Mouse (Mus musculus) embryonic facial prominence, embryonic 14.5 days (tissue): ENCODE data around the gene Rab7b. TPM values are rescaled to one million over a fixed set of nuclear protein-coding genes. Genes with fewer than 3 reads are reported as not detected.

Source experiments
- ATAC-seq: fragments of 200-750 bp; cut with Nextera tagmentation; 2 replicates; pipeline ENCODE4 v1.8.0; 2017; ENCODE audit warnings: low read depth, moderate number of reproducible peaks, moderate TSS enrichment
- DNase-seq: peaks from one replicate; pipeline ENCODE4 v3.0.0-alpha.2; 2015; ENCODE audit warnings: low spot score
- H3K27ac ChIP-seq: fragments of 300-500 bp; sonication (generic); replicated peaks from 2 replicates; pipeline ENCODE4 v1.5.1; 2014; ENCODE audit warnings: low read depth, mild to moderate bottlenecking, low read length, moderate library complexity
- H3K27me3 ChIP-seq: fragments of 300-500 bp; sonication (generic); replicated peaks from 2 replicates; pipeline ENCODE4 v1.6.1; 2014; ENCODE audit warnings: low read length; ENCODE audit not compliant: control insufficient read depth, insufficient read depth
- H3K36me3 ChIP-seq: fragments of 300-500 bp; sonication (generic); 2 replicates; pipeline ENCODE4 v1.6.1; 2014; ENCODE audit warnings: low read length, mixed read lengths; ENCODE audit not compliant: control insufficient read depth, insufficient read depth
- H3K4me1 ChIP-seq: fragments of 300-500 bp; sonication (generic); 2 replicates; pipeline ENCODE4 v1.6.1; 2014; ENCODE audit warnings: antibody characterized with exemption, low read length; ENCODE audit not compliant: control insufficient read depth, insufficient read depth
- H3K4me2 ChIP-seq: fragments of 300-500 bp; sonication (generic); 2 replicates; pipeline ENCODE4 v1.6.1; 2014; ENCODE audit warnings: low read depth, mild to moderate bottlenecking, low read length, moderate library complexity, mixed read lengths
- H3K4me3 ChIP-seq: fragments of 300-500 bp; sonication (generic); 2 replicates; pipeline ENCODE4 v1.5.1; 2014; ENCODE audit warnings: low read depth, mild to moderate bottlenecking, low read length
- H3K9ac ChIP-seq: fragments of 300-500 bp; sonication (generic); 2 replicates; pipeline ENCODE4 v1.6.1; 2014; ENCODE audit warnings: low read depth, mild to moderate bottlenecking, low read length, moderate library complexity, mixed read lengths
- H3K9me3 ChIP-seq: fragments of 300-500 bp; sonication (generic); 2 replicates; pipeline ENCODE4 v1.6.1; 2016; ENCODE audit warnings: low read length; ENCODE audit not compliant: control insufficient read depth
- WGBS: fragments of 180-500 bp; shearing (Covaris S2); extraction: QIAGEN DNeasy Blood & Tissue Kit; methylation state at CpG from one replicate; pipeline ENCODE4 v1.1.7; 2014; 5-methylcytosine and 5-hydroxymethylcytosine counted together
- polyA plus RNA-seq: library from polyadenylated mRNA; unstranded; fragments of >200 nt; fragmentation: Nextera tagmentation; extraction: Ambion mirVana; gene quantifications from 2 replicates; pipeline ENCODE4 v1.2.1, GENCODE M21; 2014

Rab7b gene
- polyA plus RNA-seq, 1 experiment from 2014 or later, result 10.6 TPM

- Histone ChIP-seq H3K4me1 (peaks cover 5% of the 10 kb centered on the region; the same call in 1 of the 2 replicates), H3K36me3 (no peaks in the 10 kb centered on the region), H3K4me3 (no peak overlapping the region), H3K27ac (no peak overlapping the region), H3K9ac (no peak overlapping the region), H3K4me2 (no peak overlapping the region), H3K27me3 (no peaks in the 10 kb centered on the region), H3K9me3 (no peaks in the 10 kb centered on the region)
- 88% methylated on average over 6 of the region's 6 CpGs for WGBS
- ATAC-seq, result no peak
- no peak for DNase-seq
These were observed 46.3 kb downstream of the Rab7b start for GRCm38 (mm10) chr1:131734657-131735273.

- WGBS, result 89% methylated on average over 9 of the region's 9 CpGs
- Histone ChIP-seq H3K4me3 (no peak overlapping the region), H3K9me3 (no peaks in the 10 kb centered on the region), H3K36me3 (no peaks in the 10 kb centered on the region), H3K9ac (no peak overlapping the region), H3K27ac (no peak overlapping the region), H3K4me2 (no peak overlapping the region), H3K4me1 (peaks cover 5% of the 10 kb centered on the region; the same call in 1 of the 2 replicates), H3K27me3 (no peaks in the 10 kb centered on the region)
- DNase-seq, result no peak
- no peak for ATAC-seq
These were observed 48.0 kb downstream of the Rab7b start for GRCm38 (mm10) chr1:131736494-131736893.

DNA sequence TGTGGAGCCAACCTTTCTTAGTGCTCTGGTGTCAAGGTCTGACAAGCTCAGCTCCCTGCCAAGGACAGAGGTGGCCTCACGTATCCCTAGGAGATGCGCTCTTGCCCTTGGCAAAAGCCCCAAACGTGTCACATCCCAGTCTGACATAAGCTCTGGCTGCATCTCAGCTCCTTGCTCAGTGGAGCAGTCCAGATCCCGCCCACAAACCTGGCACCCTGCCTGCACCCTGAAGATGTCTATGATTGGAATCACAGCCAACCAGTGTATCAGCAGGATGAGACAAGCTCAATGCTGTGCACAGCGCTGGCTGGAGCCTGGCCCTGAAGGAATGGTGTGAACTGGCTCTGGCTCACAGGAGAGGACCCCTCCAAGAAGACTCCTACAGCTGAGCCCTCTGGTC lies 48.8 kb downstream of the Rab7b start:
- peak; percentile 76 for ATAC-seq
- no peaks in the 10 kb centered on the region for H3K9me3 ChIP-seq
- H3K27me3 ChIP-seq, result no peaks in the 10 kb centered on the region
- H3K4me1 ChIP-seq, result peaks cover 5% of the 10 kb centered on the region; the same call in 1 of the 2 replicates
- peak; percentile 86 for DNase-seq
- 56% methylated on average over 5 of the region's 5 CpGs for WGBS
- H3K9ac ChIP-seq, result no peak overlapping the region
- H3K27ac ChIP-seq, result no peak overlapping the region
- H3K36me3 ChIP-seq, result no peaks in the 10 kb centered on the region
- H3K4me2 ChIP-seq, result no peak overlapping the region
- H3K4me3 ChIP-seq, result no peak overlapping the region

DNA sequence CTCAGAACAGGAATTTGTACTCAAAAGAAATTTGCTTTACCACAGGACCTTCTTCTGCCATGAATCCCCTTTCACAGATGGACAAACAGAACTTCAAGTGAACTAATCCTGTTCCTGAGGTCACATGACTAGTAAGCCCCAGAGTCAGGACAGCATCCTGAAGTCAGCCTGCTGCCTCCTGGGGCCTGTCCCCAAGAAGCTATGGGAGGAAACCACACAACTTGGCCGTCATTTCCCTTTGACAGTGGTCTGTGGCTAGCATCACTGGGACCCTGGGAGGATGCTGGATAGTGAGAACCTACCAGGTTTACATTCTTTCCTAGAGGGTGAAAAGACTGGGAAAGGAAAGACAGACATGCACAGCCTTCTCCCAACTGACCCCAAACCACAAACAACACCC lies 50.3 kb downstream of the Rab7b start:
- WGBS, result 89% methylated on average over 1 of the region's 1 CpGs
- no peaks in the 10 kb centered on the region for H3K9me3 ChIP-seq

GRCm38 (mm10) chr1:131739481-131740160 lies 51.1 kb downstream of the Rab7b start:
- H3K4me2 ChIP-seq, result no peak overlapping the region
- no peak for DNase-seq
- whole genome bisulfite sequencing, result 98% methylated on average over 9 of the region's 9 CpGs
- no peak overlapping the region for H3K27ac ChIP-seq
- ATAC-seq, result no peak
- no peaks in the 10 kb centered on the region for H3K27me3 ChIP-seq
- no peak overlapping the region for H3K9ac ChIP-seq
- H3K4me3 ChIP-seq, result no peak overlapping the region
- H3K4me1 ChIP-seq, result peaks cover 5% of the 10 kb centered on the region; the same call in 1 of the 2 replicates
- no peaks in the 10 kb centered on the region for H3K9me3 ChIP-seq
- no peaks in the 10 kb centered on the region for H3K36me3 ChIP-seq

More for the DNA sequence above, 50.3 kb downstream of the Rab7b start:
- H3K27me3 ChIP-seq, result no peaks in the 10 kb centered on the region
- no peak overlapping the region for H3K4me3 ChIP-seq
- no peak overlapping the region for H3K4me2 ChIP-seq
- no peaks in the 10 kb centered on the region for H3K36me3 ChIP-seq
- peaks cover 5% of the 10 kb centered on the region; the same call in 1 of the 2 replicates for H3K4me1 ChIP-seq
- no peak overlapping the region for H3K27ac ChIP-seq
- H3K9ac ChIP-seq, result no peak overlapping the region
- no peak for DNase-seq
- no peak for ATAC-seq

- WGBS, result 57% methylated on average over 10 of the region's 10 CpGs
- no peaks in the 10 kb centered on the region for H3K27me3 ChIP-seq
- H3K27ac ChIP-seq, result no peak within 1 kb of the TSS
- H3K36me3 ChIP-seq, result no peaks in the 10 kb centered on the region
- no peaks in the 10 kb centered on the region for H3K9me3 ChIP-seq
- no peak within 1 kb of the TSS for H3K4me3 ChIP-seq
- DNase-seq (no peak), ATAC-seq (peak; percentile 65)
- H3K4me2 ChIP-seq, result no peak within 1 kb of the TSS
- no peaks in the 10 kb centered on the region for H3K4me1 ChIP-seq
- no peak within 1 kb of the TSS for H3K9ac ChIP-seq
These were observed 55.5 kb downstream of the Rab7b start, which contains the start of gene Slc26a9 for GRCm38 (mm10) chr1:131743868-131744464. Gene Slc26a9, plus strand, starts transcription at chr1:131744022.

- H3K9me3 ChIP-seq, result no peaks in the 10 kb centered on the region
- no peaks in the 10 kb centered on the region for H3K36me3 ChIP-seq
- ATAC-seq (no peak), DNase-seq (no peak)
- no peak overlapping the region for H3K9ac ChIP-seq
- 30% methylated on average over 5 of the region's 5 CpGs for WGBS
- H3K27me3 ChIP-seq, result no peaks in the 10 kb centered on the region
- H3K4me1 ChIP-seq, result no peaks in the 10 kb centered on the region
- H3K4me2 ChIP-seq, result no peak overlapping the region
- H3K27ac ChIP-seq, result no peak overlapping the region
- H3K4me3 ChIP-seq, result no peak overlapping the region
These were observed 56.9 kb downstream of the Rab7b start for GRCm38 (mm10) chr1:131745391-131745790.

DNA sequence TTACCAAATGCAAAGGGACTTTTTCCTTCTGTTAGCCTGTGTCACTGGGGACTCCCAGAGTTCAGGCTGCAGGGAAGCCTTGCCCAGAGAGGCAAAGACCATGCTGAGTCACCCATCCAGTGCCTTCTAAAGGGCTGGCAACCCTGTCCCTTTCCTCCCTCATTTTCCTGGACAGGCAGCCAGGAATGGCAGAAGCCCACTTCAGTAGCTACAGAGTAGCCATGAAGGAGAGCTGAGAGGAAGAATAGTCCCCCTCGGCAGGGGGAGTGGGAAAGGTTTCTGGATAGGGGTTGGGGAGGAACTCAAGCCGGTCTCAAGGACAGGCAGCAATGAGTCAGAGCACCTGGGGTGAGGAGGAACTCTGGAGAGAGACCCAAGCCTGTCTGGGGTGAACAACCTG lies 59.3 kb downstream of the Rab7b start:
- no peak overlapping the region for H3K4me2 ChIP-seq
- no peaks in the 10 kb centered on the region for H3K9me3 ChIP-seq
- no peaks in the 10 kb centered on the region for H3K27me3 ChIP-seq
- ATAC-seq (no peak), DNase-seq (no peak)
- no peak overlapping the region for H3K4me3 ChIP-seq
- no peak overlapping the region for H3K9ac ChIP-seq
- no peak overlapping the region for H3K27ac ChIP-seq
- H3K4me1 ChIP-seq, result no peaks in the 10 kb centered on the region
- WGBS, result 48% methylated on average over 2 of the region's 2 CpGs
- H3K36me3 ChIP-seq, result no peaks in the 10 kb centered on the region
